Mouse (Mus musculus) effector memory CD4-positive, alpha-beta T cell, adult 7 months (primary cell): Measurements from ENCODE around the gene Tppp2. TPM values are rescaled to one million over a fixed set of nuclear protein-coding genes. Genes with fewer than 3 reads are reported as not detected.

Source experiments
- polyA plus RNA-seq: library from polyadenylated mRNA; unstranded; fragments of 100-300 nt; shearing (Covaris generic); gene quantifications from one replicate; pipeline ENCODE4 v1.2.1, GENCODE M21; 2017

The Tppp2 gene
- not detected for polyA plus RNA-seq

DNA sequence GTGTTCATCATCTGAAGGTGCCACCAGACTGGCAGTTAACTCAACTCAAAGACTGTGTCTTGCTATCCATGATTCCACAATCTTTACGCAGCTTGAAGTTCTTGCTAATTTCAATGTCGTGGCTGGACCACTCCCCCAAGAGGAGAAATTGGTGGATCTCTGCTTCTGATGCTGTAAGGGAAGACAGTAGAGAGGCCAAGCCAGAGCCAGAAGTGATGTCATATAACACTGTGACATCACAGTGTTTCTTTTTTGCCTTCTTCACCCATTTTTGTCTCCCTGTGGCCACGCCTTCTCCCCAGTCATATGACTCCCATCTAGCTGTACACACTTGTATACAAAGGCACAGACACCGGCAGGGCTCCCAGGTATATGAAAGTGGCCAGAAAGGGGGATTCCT, at the start of gene Tppp2:
Gene Tppp2 (plus strand): TSS at position 301 of the 400 bp plus-strand sequence.

DNA sequence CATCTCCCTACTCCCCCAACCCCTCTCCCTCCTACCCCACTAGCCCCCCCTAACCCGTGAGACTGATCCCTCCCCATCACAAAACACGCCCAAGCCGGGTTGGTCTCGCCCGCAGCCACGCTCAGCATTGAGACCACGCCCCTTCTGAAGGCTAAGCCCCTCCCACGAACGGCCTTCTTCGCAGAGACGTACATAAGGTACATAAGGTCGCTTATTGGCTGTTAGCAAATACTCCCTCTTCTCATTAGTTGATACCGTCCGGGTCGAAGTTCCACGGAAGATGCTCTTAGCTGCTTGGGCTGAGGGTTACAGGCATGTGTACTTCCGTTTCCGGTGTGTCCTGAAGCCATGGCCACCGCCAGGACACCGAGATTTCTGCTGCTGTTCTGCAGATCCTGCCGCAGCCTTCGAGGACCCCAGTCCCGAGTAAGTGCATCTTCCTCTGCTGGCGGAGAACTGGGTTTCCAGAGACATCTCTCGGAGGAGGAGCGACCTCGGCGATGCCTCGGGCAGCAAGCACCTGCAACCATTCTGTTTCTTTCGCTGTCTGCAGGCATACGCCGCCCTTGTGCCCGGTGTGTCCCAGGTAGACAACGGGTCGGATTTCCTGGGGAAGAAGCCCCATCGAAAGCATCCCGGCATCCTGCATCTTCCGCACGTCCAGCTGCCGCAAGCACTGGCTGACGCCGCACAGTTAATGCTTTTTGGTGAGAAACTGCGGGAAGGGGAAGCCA, 33.5 kb upstream of the Tppp2 start, which contains the start of gene Mettl17:
Gene Mettl17 (plus strand): TSS at position 245 of the 734 bp plus-strand sequence.

DNA sequence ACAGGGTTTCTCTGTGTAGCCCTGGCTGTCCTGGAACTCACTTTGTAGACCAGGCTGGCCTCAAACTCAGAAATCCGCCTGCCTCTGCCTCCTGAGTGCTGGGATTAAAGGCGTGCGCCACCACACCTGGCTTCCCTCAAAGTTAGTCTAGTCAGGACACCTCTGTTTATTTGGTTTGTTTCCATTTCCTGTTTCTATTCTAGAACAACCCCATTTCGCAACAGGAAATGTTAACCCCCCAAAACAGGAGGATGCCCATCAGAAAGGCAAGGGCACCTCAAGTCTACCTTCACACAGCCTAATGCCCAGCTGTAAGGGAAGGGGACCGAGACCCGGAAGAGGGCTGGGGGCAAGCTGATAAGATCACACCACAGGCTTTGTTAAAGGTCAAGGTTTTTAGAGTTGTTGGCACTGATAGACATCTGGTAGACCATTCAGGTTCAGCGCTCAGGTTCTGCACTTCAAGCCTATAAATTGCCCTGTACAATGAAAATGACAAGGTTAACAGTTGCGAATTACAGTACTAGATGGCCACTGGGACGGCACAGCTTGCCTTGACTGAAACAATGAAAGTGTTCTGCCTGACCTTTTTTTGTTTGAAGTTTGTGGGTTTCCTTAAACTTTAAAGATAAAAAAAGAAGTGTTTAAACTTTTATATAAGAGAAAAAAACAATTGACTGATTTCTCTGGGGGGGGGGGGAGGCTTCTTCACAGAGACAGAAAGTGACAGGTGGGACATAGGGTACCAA, 25.9 kb upstream of the Tppp2 start, which contains the start of gene Slc39a2:
Gene Slc39a2 (plus strand): TSS at position 699 of the 749 bp plus-strand sequence.

DNA sequence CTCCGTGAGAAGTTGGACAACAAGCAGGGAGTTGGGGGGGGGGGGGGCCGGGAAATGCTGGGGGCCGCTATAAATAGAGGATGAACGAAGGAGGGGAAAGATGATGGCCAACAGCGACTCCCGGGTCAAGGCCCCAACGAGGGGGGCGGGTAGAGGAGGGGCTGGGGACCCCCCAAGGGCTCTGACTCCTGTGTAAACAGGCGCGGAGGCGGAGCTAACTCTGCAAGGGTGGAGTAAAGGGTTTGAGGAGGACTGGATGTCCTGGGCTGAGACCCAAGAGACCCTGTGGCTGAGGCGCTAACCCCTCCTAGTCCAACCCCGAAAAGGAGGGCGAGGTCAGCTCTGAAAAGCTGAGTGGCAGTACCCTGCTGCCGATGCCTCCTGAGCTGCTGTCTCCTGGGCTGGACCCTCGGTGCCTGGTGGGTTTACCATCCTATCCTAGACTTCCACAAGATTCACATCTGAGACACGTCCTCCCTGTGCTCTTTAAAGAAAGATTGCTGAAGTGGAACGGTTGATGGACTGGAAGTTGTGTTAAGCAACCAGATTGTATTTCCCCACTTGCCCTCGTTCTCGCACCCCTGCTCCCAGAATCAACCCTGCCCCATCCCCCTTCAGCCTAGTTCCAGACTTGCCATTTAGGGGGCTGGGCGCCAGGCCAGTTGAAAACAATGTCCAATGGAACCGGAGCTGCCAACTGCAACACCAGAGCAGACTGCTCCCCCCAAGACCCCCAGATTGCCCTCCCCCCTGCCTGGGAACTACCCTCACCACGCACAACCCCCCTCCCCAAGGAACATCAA, 4.1 kb upstream of the Tppp2 start, which contains the start of gene Ndrg2:
Gene Ndrg2 (minus strand): TSS at position 199 of the 803 bp plus-strand sequence.

DNA sequence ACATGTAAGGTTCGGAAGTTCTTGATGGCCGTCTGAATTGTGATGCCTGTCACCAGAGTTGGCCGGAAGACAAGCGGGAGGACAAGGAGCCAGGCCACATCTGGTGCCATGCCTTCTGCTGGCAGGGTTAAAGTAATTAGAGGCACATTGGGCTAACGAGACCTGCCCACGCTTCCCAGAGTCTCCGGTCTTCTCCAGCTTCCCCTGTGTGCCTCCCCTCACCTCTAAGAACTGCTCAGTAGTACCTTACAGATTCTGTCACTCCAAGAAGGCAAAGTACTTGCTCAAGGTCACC, 4.3 kb downstream of the Tppp2 start, which contains the start of gene Rnase13:
Gene Rnase13 (minus strand): TSS at position 203 of the 295 bp plus-strand sequence.

Other genes starting within 250 kb of the Tppp2 start
- gene Gm17079, start 223.0 kb upstream of the Tppp2 start, polyA plus RNA-seq: not detected
- gene Gm5800, start 201.2 kb upstream of the Tppp2 start, polyA plus RNA-seq: not detected
- gene Ang4, start 144.8 kb upstream of the Tppp2 start, polyA plus RNA-seq: not detected
- gene AY358078, start 118.4 kb upstream of the Tppp2 start, polyA plus RNA-seq: not detected
- 0.59 TPM for gene Ear6, start 64.7 kb upstream of the Tppp2 start, polyA plus RNA-seq
- 38.5 TPM for gene Mettl17, start 33.6 kb upstream of the Tppp2 start, polyA plus RNA-seq
- gene Slc39a2, start 25.5 kb upstream of the Tppp2 start, polyA plus RNA-seq: not detected
- 11.3 TPM for gene Ndrg2, start 4.3 kb upstream of the Tppp2 start, polyA plus RNA-seq
- not detected for gene Rnase13, start 4.3 kb downstream of the Tppp2 start, polyA plus RNA-seq
- gene Arhgef40, start 66.3 kb downstream of the Tppp2 start, polyA plus RNA-seq: 1.1 TPM
- not detected for gene Tmem253, start 97.2 kb downstream of the Tppp2 start, polyA plus RNA-seq
- 13.6 TPM for gene Zfp219, start 102.3 kb downstream of the Tppp2 start, polyA plus RNA-seq
- gene Olfr221, start 124.0 kb downstream of the Tppp2 start, polyA plus RNA-seq: not detected
- gene Hnrnpc, start 185.6 kb downstream of the Tppp2 start, polyA plus RNA-seq: 483 TPM
- 7.9 TPM for gene Rpgrip1, start 192.3 kb downstream of the Tppp2 start, polyA plus RNA-seq